Mouse (Mus musculus): ENCODE measurements at regions not wholly inside any gene's neighbourhood (a gene's known extent, or its start where the extent isn't known, plus 50 kb on each side); places are given as distances from the start of the nearest gene placed in this dataset.

DNA sequence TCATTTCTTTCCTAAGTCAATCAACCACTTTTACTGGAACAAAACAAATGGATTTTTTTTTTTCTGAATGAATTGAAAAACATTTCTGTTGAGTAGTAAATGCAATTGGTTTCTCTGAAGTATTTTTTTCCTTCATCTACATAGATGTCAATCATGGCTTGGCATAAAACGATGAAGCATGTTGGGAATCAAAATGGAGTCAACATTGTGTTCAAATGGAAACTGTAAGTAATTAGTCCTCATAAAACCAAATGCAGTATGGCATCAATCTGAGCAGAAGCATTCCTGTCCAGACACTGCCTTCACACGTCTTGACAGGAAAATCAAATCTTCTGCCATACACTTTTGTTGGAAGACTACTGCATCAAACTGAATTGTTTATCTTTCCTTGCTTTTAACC, 237.0 kb downstream of the Pcdh18 start:
- no peak for DNase-seq (ENCODE audit: inconsistent ontology term)

DNA sequence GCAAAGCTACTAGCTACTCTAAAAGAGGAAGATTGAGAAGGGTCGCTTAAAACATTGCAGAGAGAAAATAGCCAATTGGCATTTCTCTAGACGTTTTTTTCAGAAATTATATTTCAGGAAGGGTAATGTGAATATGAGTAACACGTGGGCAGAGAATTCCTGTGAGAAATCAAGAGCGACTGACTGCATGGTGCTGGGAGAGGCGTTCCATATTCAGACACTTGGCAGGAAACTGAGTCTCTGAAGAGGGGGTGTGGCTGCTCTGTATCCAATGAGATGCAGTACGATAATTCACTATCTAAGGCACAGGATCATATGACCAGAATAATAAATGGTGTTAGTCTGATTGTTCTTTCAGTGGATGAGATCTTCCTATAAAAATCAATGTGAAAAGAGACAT, 252.5 kb downstream of the Pcdh18 start:
- no peak for DNase-seq (ENCODE audit: inconsistent ontology term)

DNA sequence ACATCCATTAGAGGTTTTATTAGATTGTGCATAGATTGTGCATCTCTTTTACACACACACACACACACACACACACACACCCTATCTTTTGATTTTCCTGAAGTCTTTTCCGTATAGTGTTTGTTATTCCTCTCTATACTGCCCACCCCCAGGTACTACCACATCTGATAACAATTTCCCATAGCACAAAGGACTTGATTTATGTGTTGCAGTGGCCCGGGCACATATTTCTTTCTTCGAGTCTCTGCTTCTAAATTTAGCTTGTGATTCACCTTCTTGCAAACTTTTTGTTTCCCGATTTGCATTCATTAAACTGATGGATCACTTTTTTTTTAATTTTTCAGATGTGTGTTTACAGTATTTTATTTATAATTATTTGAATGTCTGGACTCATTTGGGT, 254.8 kb downstream of the Pcdh18 start:
- no peak for DNase-seq (ENCODE audit: inconsistent ontology term)

DNA sequence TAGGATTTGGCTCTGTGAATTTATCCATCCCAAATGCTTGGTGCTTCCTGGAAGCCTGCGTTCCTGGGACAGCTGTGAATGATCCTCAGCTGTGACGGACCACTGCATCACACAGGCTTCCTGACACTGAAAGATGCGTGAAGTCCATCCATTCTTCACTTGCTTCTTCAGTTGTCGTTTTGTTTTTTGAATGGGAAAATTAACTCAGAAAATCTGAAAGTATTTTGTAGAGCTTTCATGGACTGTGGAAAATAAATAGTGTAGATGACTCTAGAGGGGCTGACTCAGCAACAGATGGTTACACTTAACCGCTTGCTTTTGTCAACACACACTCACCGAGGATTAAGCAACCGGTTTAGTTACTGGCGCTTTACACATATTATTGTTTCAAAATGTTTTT, 272.0 kb downstream of the Pcdh18 start:
- no peak for DNase-seq (ENCODE audit: inconsistent ontology term)
